Mouse (Mus musculus): ENCODE results near the gene Msi2. TPM values are rescaled to one million over a fixed set of nuclear protein-coding genes. Genes with fewer than 3 reads are reported as not detected.

Gene Msi2
- total and polyA plus RNA-seq, 2 experiments from 2014 or later: 26.9 to 133 TPM

GRCm38 (mm10) chr11:88693905-88694893 lies 24.1 kb downstream of the Msi2 start:
- Histone ChIP-seq H3K9ac (replicated peaks; ENCODE audit: low read length, poor library complexity, severe bottlenecking) (no peak overlapping the region), H3K9me3 (ENCODE audit: low read length) (no peaks in the 10 kb centered on the region), H3K27ac (ENCODE audit: low read depth, low read length) (no peak overlapping the region), H3K36me3 (ENCODE audit: insufficient read depth, low read length) (no peaks in the 10 kb centered on the region), H3K27me3 (ENCODE audit: insufficient read depth, low read length) (no peaks in the 10 kb centered on the region), H3K4me1 (ENCODE audit: insufficient read depth, low read length) (peaks cover 12% of the 10 kb centered on the region; the same call in 1 of the 2 replicates), H3K4me2 (ENCODE audit: low read depth, low read length, poor library complexity, severe bottlenecking) (no peak overlapping the region), H3K4me3 (ENCODE audit: low read depth, low read length) (no peak overlapping the region)
- ATAC-seq (ENCODE audit: low FRiP score) (no peak), DNase-seq (ENCODE audit: low spot score) (no peak)
- 22% methylated on average over 20 of the region's 20 CpGs for WGBS
- TF ChIP-seq CTCF (IDR thresholded peaks at IDR 0.05): no peak

GRCm38 (mm10) chr11:88693002-88693769 lies 25.1 kb downstream of the Msi2 start:
- no peak overlapping the region for H3K4me3 ChIP-seq (ENCODE audit: low read depth, low read length)
- H3K4me2 ChIP-seq (ENCODE audit: low read depth, low read length, poor library complexity, severe bottlenecking): no peak overlapping the region
- no peak for DNase-seq (ENCODE audit: low spot score)
- ATAC-seq (ENCODE audit: low FRiP score): no peak
- no peak overlapping the region for H3K27ac ChIP-seq (ENCODE audit: low read depth, low read length)
- no peak for TF ChIP-seq CTCF (IDR thresholded peaks at IDR 0.05)
- WGBS: 43% methylated on average over 13 of the region's 13 CpGs
- H3K27me3 ChIP-seq (ENCODE audit: insufficient read depth, low read length): no peaks in the 10 kb centered on the region
- H3K36me3 ChIP-seq (ENCODE audit: insufficient read depth, low read length): peaks cover 4% of the 10 kb centered on the region; the same call in 1 of the 2 replicates
- no peak overlapping the region for H3K9ac ChIP-seq (replicated peaks; ENCODE audit: low read length, poor library complexity, severe bottlenecking)
- peaks cover 12% of the 10 kb centered on the region; the same call in 1 of the 2 replicates for H3K4me1 ChIP-seq (ENCODE audit: insufficient read depth, low read length)
- H3K9me3 ChIP-seq (ENCODE audit: low read length): no peaks in the 10 kb centered on the region

- Histone ChIP-seq H3K4me2 (ENCODE audit: low read depth, low read length, poor library complexity, severe bottlenecking) (no peak overlapping the region), H3K27me3 (ENCODE audit: insufficient read depth, low read length) (no peaks in the 10 kb centered on the region), H3K36me3 (ENCODE audit: insufficient read depth, low read length) (peaks cover 6% of the 10 kb centered on the region; the same call in 1 of the 2 replicates), H3K9me3 (ENCODE audit: low read length) (no peaks in the 10 kb centered on the region), H3K27ac (ENCODE audit: low read depth, low read length) (no peak overlapping the region), H3K4me1 (ENCODE audit: insufficient read depth, low read length) (peaks cover 5% of the 10 kb centered on the region; the same call in 1 of the 2 replicates), H3K4me3 (ENCODE audit: low read depth, low read length) (no peak overlapping the region), H3K9ac (replicated peaks; ENCODE audit: low read length, poor library complexity, severe bottlenecking) (no peak overlapping the region)
- 32% methylated on average over 9 of the region's 10 CpGs for WGBS
- TF ChIP-seq CTCF (IDR thresholded peaks at IDR 0.05): 0 out of 2 replicates have a peak, but pooled peaks have one; percentile 9
- no peak for ATAC-seq (ENCODE audit: low FRiP score)
- DNase-seq (ENCODE audit: low spot score): peak; percentile 44
Measured at GRCm38 (mm10) chr11:88692374-88692773, 25.9 kb downstream of the Msi2 start.

GRCm38 (mm10) chr11:88690556-88691287 lies 27.6 kb downstream of the Msi2 start:
- H3K27me3 ChIP-seq (ENCODE audit: insufficient read depth, low read length): no peaks in the 10 kb centered on the region
- H3K4me3 ChIP-seq (ENCODE audit: low read depth, low read length): no peak overlapping the region
- no peaks in the 10 kb centered on the region for H3K9me3 ChIP-seq (ENCODE audit: low read length)
- 23% methylated on average over 12 of the region's 12 CpGs for WGBS
- no peak overlapping the region for H3K4me2 ChIP-seq (ENCODE audit: low read depth, low read length, poor library complexity, severe bottlenecking)
- no peak for ATAC-seq (ENCODE audit: low FRiP score)
- H3K27ac ChIP-seq (ENCODE audit: low read depth, low read length): no peak overlapping the region
- peaks cover 5% of the 10 kb centered on the region; the same call in 1 of the 2 replicates for H3K4me1 ChIP-seq (ENCODE audit: insufficient read depth, low read length)
- no peak overlapping the region for H3K9ac ChIP-seq (replicated peaks; ENCODE audit: low read length, poor library complexity, severe bottlenecking)
- peaks cover 9% of the 10 kb centered on the region for H3K36me3 ChIP-seq (ENCODE audit: insufficient read depth, low read length)
- TF ChIP-seq CTCF (IDR thresholded peaks at IDR 0.05): no peak
- no peak for DNase-seq (ENCODE audit: low spot score)

- no peaks in the 10 kb centered on the region for H3K9me3 ChIP-seq (ENCODE audit: low read length)
- no peak overlapping the region for H3K4me3 ChIP-seq (ENCODE audit: low read depth, low read length)
- peaks cover 9% of the 10 kb centered on the region for H3K36me3 ChIP-seq (ENCODE audit: insufficient read depth, low read length)
- H3K27me3 ChIP-seq (ENCODE audit: insufficient read depth, low read length): no peaks in the 10 kb centered on the region
- no peak overlapping the region for H3K27ac ChIP-seq (ENCODE audit: low read depth, low read length)
- no peak overlapping the region for H3K9ac ChIP-seq (replicated peaks; ENCODE audit: low read length, poor library complexity, severe bottlenecking)
- ATAC-seq (ENCODE audit: low FRiP score) (no peak), DNase-seq (ENCODE audit: low spot score) (no peak)
- H3K4me2 ChIP-seq (ENCODE audit: low read depth, low read length, poor library complexity, severe bottlenecking): no peak overlapping the region
- 25% methylated on average over 14 of the region's 14 CpGs for WGBS
- no peak for TF ChIP-seq CTCF (IDR thresholded peaks at IDR 0.05)
- peaks cover 5% of the 10 kb centered on the region; the same call in 1 of the 2 replicates for H3K4me1 ChIP-seq (ENCODE audit: insufficient read depth, low read length)
Measured at GRCm38 (mm10) chr11:88689831-88690459, 28.4 kb downstream of the Msi2 start.
